Mouse (Mus musculus) heart, embryonic 11.5 days (tissue): ENCODE data around the gene Arl6. TPM values are rescaled to one million over a fixed set of nuclear protein-coding genes. Genes with fewer than 3 reads are reported as not detected.

Experiments used
- ATAC-seq: fragments of 200-750 bp; cut with Nextera tagmentation; replicated peaks from 2 replicates; pipeline ENCODE4 v1.8.0; 2017; ENCODE audit warnings: moderate library complexity; ENCODE audit not compliant: insufficient number of reproducible peaks, low FRiP score, low TSS enrichment
- H3K27ac ChIP-seq: fragments of 300-500 bp; sonication (generic); 2 replicates; pipeline ENCODE4 v1.5.1; 2014; ENCODE audit warnings: mild to moderate bottlenecking, low read depth, low read length
- H3K27me3 ChIP-seq: fragments of 300-500 bp; sonication (generic); 2 replicates; pipeline ENCODE4 v1.6.1; 2014; ENCODE audit warnings: mild to moderate bottlenecking, low read length, mixed read lengths; ENCODE audit not compliant: control insufficient read depth, insufficient read depth
- H3K36me3 ChIP-seq: fragments of 300-500 bp; sonication (generic); 2 replicates; pipeline ENCODE4 v1.6.1; 2014; ENCODE audit warnings: mild to moderate bottlenecking, low read length, moderate library complexity, mixed read lengths; ENCODE audit not compliant: control insufficient read depth, insufficient read depth
- H3K4me1 ChIP-seq: fragments of 300-500 bp; sonication (generic); 2 replicates; pipeline ENCODE4 v1.6.1; 2014; ENCODE audit warnings: low read length; ENCODE audit not compliant: control insufficient read depth, insufficient read depth
- H3K4me2 ChIP-seq: fragments of 300-500 bp; sonication (generic); 2 replicates; pipeline ENCODE4 v1.6.1; 2014; ENCODE audit warnings: mild to moderate bottlenecking, moderate library complexity
- H3K4me3 ChIP-seq: fragments of 300-500 bp; sonication (generic); 2 replicates; pipeline ENCODE4 v1.5.1; 2014; ENCODE audit warnings: low read depth, low read length
- H3K9ac ChIP-seq: fragments of 300-500 bp; sonication (generic); 2 replicates; pipeline ENCODE4 v1.6.1; 2014; ENCODE audit warnings: mild to moderate bottlenecking, low read depth, low read length, moderate library complexity
- H3K9me3 ChIP-seq: fragments of 300-500 bp; sonication (generic); replicated peaks from 2 replicates; pipeline ENCODE4 v1.6.1; 2016; ENCODE audit warnings: low read length; ENCODE audit not compliant: control insufficient read depth
- WGBS: fragments of 180-500 bp; shearing (Covaris S2); extraction: QIAGEN DNeasy Blood & Tissue Kit; methylation state at CpG from one replicate; pipeline ENCODE4 v1.1.7; 2014; ENCODE audit not compliant: insufficient replicate concordance; 5-methylcytosine and 5-hydroxymethylcytosine counted together
- polyA plus RNA-seq: library from polyadenylated mRNA; unstranded; fragments of >200 nt; fragmentation: Nextera tagmentation; extraction: Ambion mirVana; gene quantifications from 2 replicates; pipeline ENCODE4 v1.2.1, GENCODE M21; 2014

Arl6 gene
- polyA plus RNA-seq, 1 experiment from 2014 or later = 24.6 TPM

- 23% methylated on average over 3 of the region's 3 CpGs for WGBS
- no peaks in the 10 kb centered on the region for H3K36me3 ChIP-seq
These were observed 22.0 kb downstream of the Arl6 start for GRCm38 (mm10) chr16:59617167-59617566.

GRCm38 (mm10) chr16:59615675-59616074, 23.5 kb downstream of the Arl6 start:
- H3K27me3 ChIP-seq = no peaks in the 10 kb centered on the region

More at GRCm38 (mm10) chr16:59617167-59617566, 22.0 kb downstream of the Arl6 start:
- no peak overlapping the region for H3K9ac ChIP-seq
- no peaks in the 10 kb centered on the region for H3K27me3 ChIP-seq
- H3K4me1 ChIP-seq = no peaks in the 10 kb centered on the region
- no peak overlapping the region for H3K4me2 ChIP-seq
- no peaks in the 10 kb centered on the region for H3K9me3 ChIP-seq
- no peak overlapping the region for H3K4me3 ChIP-seq
- ATAC-seq = no peak
- H3K27ac ChIP-seq = no peak overlapping the region

GRCm38 (mm10) chr16:59610750-59611149, 28.4 kb downstream of the Arl6 start:
- Histone ChIP-seq H3K27ac (no peak overlapping the region), H3K9me3 (no peaks in the 10 kb centered on the region), H3K27me3 (no peaks in the 10 kb centered on the region), H3K4me3 (no peak overlapping the region), H3K9ac (no peak overlapping the region), H3K36me3 (no peaks in the 10 kb centered on the region; the same call in 1 of the 2 replicates), H3K4me2 (no peak overlapping the region), H3K4me1 (no peaks in the 10 kb centered on the region)
- 72% methylated on average over 1 of the region's 1 CpGs for WGBS
- no peak for ATAC-seq

More at GRCm38 (mm10) chr16:59615675-59616074, 23.5 kb downstream of the Arl6 start:
- 73% methylated on average over 3 of the region's 3 CpGs for WGBS
- H3K36me3 ChIP-seq = no peaks in the 10 kb centered on the region; the same call in 1 of the 2 replicates
- no peaks in the 10 kb centered on the region for H3K9me3 ChIP-seq
- H3K27ac ChIP-seq = no peak overlapping the region
- H3K4me3 ChIP-seq = no peak overlapping the region
- no peaks in the 10 kb centered on the region for H3K4me1 ChIP-seq
- no peak overlapping the region for H3K4me2 ChIP-seq
- no peak for ATAC-seq
- no peak overlapping the region for H3K9ac ChIP-seq

GRCm38 (mm10) chr16:59604078-59604781, 35.0 kb downstream of the Arl6 start:
- no peaks in the 10 kb centered on the region for H3K9me3 ChIP-seq
- no peaks in the 10 kb centered on the region for H3K36me3 ChIP-seq
- no peak overlapping the region for H3K4me2 ChIP-seq
- no peaks in the 10 kb centered on the region for H3K27me3 ChIP-seq
- no peak overlapping the region for H3K9ac ChIP-seq
- H3K4me3 ChIP-seq = no peak overlapping the region
- H3K4me1 ChIP-seq = no peaks in the 10 kb centered on the region
- no peak overlapping the region for H3K27ac ChIP-seq
- ATAC-seq = no peak
- 76% methylated on average over 15 of the region's 15 CpGs for WGBS

DNA sequence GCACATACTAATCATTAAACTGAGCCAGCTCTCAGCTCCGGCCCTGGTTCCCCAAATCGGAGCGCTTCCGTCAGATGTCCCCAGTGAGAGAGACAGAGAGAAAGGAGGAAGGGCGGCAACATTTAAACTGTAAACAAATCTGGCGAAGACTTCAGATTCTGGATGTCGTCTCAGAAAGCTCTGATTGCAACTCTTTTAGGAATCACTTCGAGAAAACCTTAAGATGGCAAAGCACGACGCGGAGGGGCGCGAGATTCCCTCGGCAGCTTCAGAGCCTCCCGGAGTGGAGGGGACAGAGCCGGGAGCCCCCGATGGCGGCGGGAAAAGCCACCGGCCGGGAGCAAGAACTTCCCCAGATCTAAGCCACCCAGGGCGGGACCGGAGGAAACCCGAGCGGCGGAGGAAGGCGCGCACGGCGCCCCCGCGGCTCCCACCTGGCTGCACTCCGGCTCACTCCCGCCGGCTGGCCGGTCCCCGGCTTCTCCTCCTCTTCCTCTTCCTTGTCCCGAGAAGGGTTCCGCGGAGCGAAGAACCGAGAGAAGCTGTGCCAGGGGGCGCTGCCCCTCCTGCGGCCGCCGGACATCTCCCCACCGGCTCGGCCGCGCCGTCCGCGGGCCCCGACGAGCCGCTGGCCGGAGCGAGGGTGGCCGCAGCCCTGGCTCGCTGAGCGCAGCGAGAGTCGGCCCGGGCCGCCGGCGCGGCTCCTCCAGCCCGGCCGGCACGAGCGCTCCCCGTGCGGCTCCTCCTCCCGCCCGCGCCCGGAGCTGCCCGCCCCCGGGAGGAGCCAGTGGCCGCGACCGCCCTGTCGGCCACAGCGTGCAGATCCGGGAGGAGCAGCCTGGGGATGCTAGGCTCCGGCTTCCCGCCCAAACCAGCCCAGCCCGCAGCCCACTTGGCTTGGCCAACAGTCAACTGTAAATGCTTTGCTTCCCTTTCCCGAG, 38.6 kb downstream of the Arl6 start, which contains the start of gene Crybg3:
Gene Crybg3, minus strand, starts transcription at position 669 of the 941 bp plus-strand sequence.
- Histone ChIP-seq H3K27ac (peak within 1 kb of the TSS; percentile 94), H3K27me3 (no peaks in the 10 kb centered on the region), H3K4me1 (peaks cover 10% of the 10 kb centered on the region; the same call in 1 of the 2 replicates), H3K4me3 (peak within 1 kb of the TSS; percentile 80), H3K9ac (peak within 1 kb of the TSS; percentile 94), H3K9me3 (no peaks in the 10 kb centered on the region), H3K4me2 (peak within 1 kb of the TSS; percentile 68), H3K36me3 (no peaks in the 10 kb centered on the region)
- WGBS = under 1% methylated on average over 90 of the region's 90 CpGs
- ATAC-seq = peak; percentile 90

DNA sequence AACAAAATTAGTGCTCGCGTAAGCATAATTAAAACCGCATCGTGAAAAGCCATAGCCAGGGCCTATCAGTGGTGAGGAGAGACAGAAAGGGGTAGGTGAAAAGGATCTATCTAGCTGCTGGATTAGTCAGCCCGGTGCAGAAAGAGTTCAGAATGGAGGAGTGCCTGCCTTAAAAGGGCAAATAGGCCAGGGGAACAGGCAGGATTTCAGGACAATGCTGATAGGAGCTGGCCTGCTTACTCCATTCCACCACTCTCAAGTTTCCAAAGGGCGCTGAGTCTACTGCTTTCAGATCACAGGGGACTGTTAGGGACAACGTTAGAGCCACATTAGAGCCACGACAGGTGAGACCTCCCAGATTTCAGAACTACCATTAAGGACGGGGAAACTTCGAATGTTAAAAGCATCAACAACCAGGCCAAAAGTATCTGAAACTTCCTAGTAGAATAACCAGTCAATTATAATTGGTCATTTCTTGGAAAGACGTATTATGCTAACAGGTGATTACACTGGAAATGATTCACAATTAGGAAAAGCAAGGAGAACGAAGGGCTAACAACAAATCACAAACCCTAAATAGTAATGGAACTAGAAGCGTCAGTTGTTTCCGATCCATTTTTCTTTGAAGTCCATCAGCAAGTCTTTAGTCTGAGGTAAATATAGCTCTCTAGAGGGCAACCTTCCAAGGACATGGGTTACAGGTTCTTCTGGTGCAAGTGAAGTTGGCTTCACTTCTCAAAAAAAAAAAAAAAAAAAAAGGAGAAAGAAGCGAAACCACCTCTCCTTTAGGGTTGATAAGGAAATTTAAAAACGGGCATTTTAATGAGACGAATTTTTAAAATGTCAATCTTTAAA, 39.6 kb downstream of the Arl6 start:
- Histone ChIP-seq H3K27me3 (no peaks in the 10 kb centered on the region), H3K4me3 (peak overlapping the region; percentile 80), H3K27ac (peak overlapping the region; percentile 94), H3K9me3 (no peaks in the 10 kb centered on the region), H3K4me2 (peak overlapping the region; percentile 68), H3K36me3 (no peaks in the 10 kb centered on the region), H3K9ac (peak overlapping the region; percentile 94), H3K4me1 (peaks cover 11% of the 10 kb centered on the region; the same call in 1 of the 2 replicates)
- ATAC-seq = no peak
- 10% methylated on average over 17 of the region's 17 CpGs for WGBS

DNA sequence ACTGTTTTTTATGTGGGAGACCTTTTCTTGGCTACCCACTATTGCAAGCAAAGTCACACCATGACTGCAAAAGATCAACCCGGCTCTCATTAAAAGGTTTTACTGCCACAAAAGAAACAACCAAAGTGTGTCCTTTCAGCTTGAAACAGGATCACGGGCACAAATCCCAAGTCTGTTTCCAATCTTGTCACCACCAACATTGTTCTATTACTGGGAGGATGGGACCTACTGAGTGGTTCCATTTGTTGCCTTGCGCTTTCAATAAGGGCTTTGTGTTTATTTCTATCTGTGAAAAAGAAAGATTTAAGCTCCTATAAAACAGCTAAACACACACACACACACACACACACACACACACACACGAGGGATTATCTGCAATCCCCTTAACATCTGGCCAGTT, 40.2 kb downstream of the Arl6 start:
- Histone ChIP-seq H3K4me1 (peaks cover 11% of the 10 kb centered on the region; the same call in 1 of the 2 replicates), H3K36me3 (no peaks in the 10 kb centered on the region), H3K9ac (peak overlapping the region; percentile 94), H3K27me3 (no peaks in the 10 kb centered on the region), H3K27ac (peak overlapping the region; percentile 94), H3K9me3 (no peaks in the 10 kb centered on the region), H3K4me2 (peak overlapping the region; percentile 68), H3K4me3 (peak overlapping the region; percentile 80)
- no peak for ATAC-seq
- WGBS = 31% methylated on average over 4 of the region's 4 CpGs

DNA sequence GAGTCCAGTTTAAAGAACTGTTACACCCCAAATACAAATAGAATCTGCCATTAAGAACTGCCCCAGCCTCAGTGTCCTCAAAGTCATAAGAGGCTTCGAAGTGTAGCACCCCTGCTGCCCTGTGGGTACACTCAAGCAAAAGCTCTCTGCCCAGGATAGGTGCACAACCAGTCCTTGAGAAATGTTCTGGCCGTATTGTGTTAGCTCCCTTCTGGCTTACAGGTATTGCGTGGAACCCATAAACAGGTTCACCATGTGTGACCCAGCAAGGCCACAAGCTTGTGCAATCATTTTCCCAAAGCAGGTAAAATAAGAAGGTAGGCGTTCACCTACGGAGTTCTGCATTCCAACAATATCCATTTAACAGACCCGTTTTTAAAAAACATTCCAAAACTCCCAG, 41.9 kb downstream of the Arl6 start:
- no peaks in the 10 kb centered on the region for H3K27me3 ChIP-seq
- peak overlapping the region; percentile 39 for H3K4me2 ChIP-seq
- peaks cover 11% of the 10 kb centered on the region; the same call in 1 of the 2 replicates for H3K4me1 ChIP-seq
- H3K4me3 ChIP-seq = no peak overlapping the region
- no peak overlapping the region for H3K27ac ChIP-seq
- H3K9me3 ChIP-seq = no peaks in the 10 kb centered on the region
- 88% methylated on average over 6 of the region's 6 CpGs for WGBS
- H3K9ac ChIP-seq = no peak overlapping the region
- H3K36me3 ChIP-seq = no peaks in the 10 kb centered on the region
- no peak for ATAC-seq
